Mouse (Mus musculus) thymus, postnatal 36 days (tissue): ENCODE results near the gene Epsti1.

Experiments used
- DNase-seq, 2 experiments: peaks; one replicate each; pipeline ENCODE4 v3.0.0; 2022; ENCODE audit warnings: mixed read lengths in 2 of 2

The Epsti1 gene

GRCm38 (mm10) chr14:77923076-77923865, 19.2 kb downstream of the Epsti1 start:
- no peak for DNase-seq

GRCm38 (mm10) chr14:77925414-77925813, 21.4 kb downstream of the Epsti1 start:
- no peak for DNase-seq

- DNase-seq = peak; percentile 41 to 49
These were observed 22.7 kb downstream of the Epsti1 start for GRCm38 (mm10) chr14:77926718-77927117.

GRCm38 (mm10) chr14:77928021-77928420, 24.0 kb downstream of the Epsti1 start:
- peak; percentile 52 to 65 for DNase-seq

GRCm38 (mm10) chr14:77928653-77929052, 24.6 kb downstream of the Epsti1 start:
- DNase-seq = no peak

GRCm38 (mm10) chr14:77929139-77929678, 25.2 kb downstream of the Epsti1 start:
- DNase-seq = no peak

- DNase-seq = no peak
These were observed 28.4 kb downstream of the Epsti1 start for GRCm38 (mm10) chr14:77932150-77933047.

GRCm38 (mm10) chr14:77933243-77933642, 29.2 kb downstream of the Epsti1 start:
- no peak for DNase-seq

GRCm38 (mm10) chr14:77934431-77934830, 30.4 kb downstream of the Epsti1 start:
- DNase-seq = no peak

GRCm38 (mm10) chr14:77941105-77941504, 37.1 kb downstream of the Epsti1 start:
- no peak for DNase-seq

- DNase-seq = no peak
These were observed 38.2 kb downstream of the Epsti1 start for GRCm38 (mm10) chr14:77942235-77942634.

GRCm38 (mm10) chr14:77942793-77943558, 38.9 kb downstream of the Epsti1 start:
- no peak for DNase-seq

- no peak for DNase-seq
These were observed 57.7 kb downstream of the Epsti1 start for GRCm38 (mm10) chr14:77961741-77962140.

- DNase-seq = no peak
These were observed 59.5 kb downstream of the Epsti1 start for GRCm38 (mm10) chr14:77963525-77963924.

GRCm38 (mm10) chr14:77971355-77971754, 67.3 kb downstream of the Epsti1 start:
- DNase-seq = no peak

GRCm38 (mm10) chr14:77974221-77974620, 70.2 kb downstream of the Epsti1 start:
- DNase-seq = no peak

- DNase-seq = no peak
These were observed 71.7 kb downstream of the Epsti1 start for GRCm38 (mm10) chr14:77975702-77976101.

- no peak for DNase-seq
These were observed 77.5 kb downstream of the Epsti1 start for GRCm38 (mm10) chr14:77981516-77981915.

GRCm38 (mm10) chr14:77997731-77998130, 93.7 kb downstream of the Epsti1 start:
- no peak for DNase-seq

- no peak for DNase-seq
These were observed 100.4 kb downstream of the Epsti1 start for GRCm38 (mm10) chr14:78004486-78004885.

- DNase-seq = no peak
These were observed 104.0 kb downstream of the Epsti1 start for GRCm38 (mm10) chr14:78008019-78008418.

- no peak for DNase-seq
These were observed 107.8 kb downstream of the Epsti1 start for GRCm38 (mm10) chr14:78011808-78012207.
